Mouse (Mus musculus): ENCODE measurements around the gene 4930404H24Rik. TPM values are rescaled to one million over a fixed set of nuclear protein-coding genes. Genes with fewer than 3 reads are reported as not detected.
"Not testable (repeated sequence)": the region's sequence is repeated elsewhere in the genome, so short reads cannot be mapped to it uniquely, and the experiment has no call there.

The 4930404H24Rik gene
- polyA plus RNA-seq, 1 experiment from 2014 or later: not detected

GRCm38 (mm10) chr2:153483118-153483983 is 9.2 kb upstream of the 4930404H24Rik start:
- H3K36me3 ChIP-seq: no peaks in the 10 kb centered on the region

GRCm38 (mm10) chr2:153484071-153484470 is 8.5 kb upstream of the 4930404H24Rik start:
- Histone ChIP-seq H3K36me3 (no peaks in the 10 kb centered on the region), H3K4me3 (no peak overlapping the region), H3K27me3 (replicated peaks) (peaks cover 4% of the 10 kb centered on the region; the same call in 1 of the 2 replicates), H3K4me1 (peaks cover 35% of the 10 kb centered on the region), H3K9me3 (no peaks in the 10 kb centered on the region), H3K9ac (peak overlapping the region; percentile 26; the same call in 1 of the 2 replicates), H3K4me2 (replicated peaks) (peak overlapping the region; percentile 42), H3K27ac (peak overlapping the region; percentile 75)
- no peak for ATAC-seq (ENCODE audit: low FRiP score, low read depth)
- 41% methylated on average over 4 of the region's 4 CpGs for WGBS

More at GRCm38 (mm10) chr2:153483118-153483983, 9.2 kb upstream of the 4930404H24Rik start:
- Histone ChIP-seq H3K9ac (peak overlapping the region; percentile 26), H3K4me3 (no peak overlapping the region), H3K4me1 (peaks cover 35% of the 10 kb centered on the region), H3K27ac (peak overlapping the region; percentile 75), H3K4me2 (replicated peaks) (peak overlapping the region; percentile 42), H3K9me3 (no peaks in the 10 kb centered on the region), H3K27me3 (replicated peaks) (peaks cover 4% of the 10 kb centered on the region; the same call in 1 of the 2 replicates)
- WGBS: 8% methylated on average over 20 of the region's 20 CpGs
- peak; percentile 69 for ATAC-seq (ENCODE audit: low FRiP score, low read depth)

- no peak for ATAC-seq (ENCODE audit: low FRiP score, low read depth)
- H3K9ac ChIP-seq: no peak overlapping the region
These were observed 2.5 kb upstream of the 4930404H24Rik start for GRCm38 (mm10) chr2:153490116-153490515.

GRCm38 (mm10) chr2:153490940-153491339 is 1.6 kb upstream of the 4930404H24Rik start:
- Histone ChIP-seq H3K4me2 (replicated peaks) (no peak overlapping the region), H3K4me1 (peaks cover 39% of the 10 kb centered on the region)

More at GRCm38 (mm10) chr2:153490116-153490515, 2.5 kb upstream of the 4930404H24Rik start:
- H3K9me3 ChIP-seq: no peaks in the 10 kb centered on the region
- no peaks in the 10 kb centered on the region for H3K36me3 ChIP-seq
- H3K4me2 ChIP-seq (replicated peaks): no peak overlapping the region
- H3K27me3 ChIP-seq (replicated peaks): peaks cover 41% of the 10 kb centered on the region
- 75% methylated on average over 1 of the region's 1 CpGs for WGBS
- no peak overlapping the region for H3K27ac ChIP-seq
- H3K4me1 ChIP-seq: peaks cover 39% of the 10 kb centered on the region
- no peak overlapping the region for H3K4me3 ChIP-seq

GRCm38 (mm10) chr2:153491512-153492178 is 945 bp upstream of the 4930404H24Rik start:
- Histone ChIP-seq H3K4me1 (peaks cover 45% of the 10 kb centered on the region), H3K27me3 (replicated peaks) (peaks cover 51% of the 10 kb centered on the region), H3K4me2 (replicated peaks) (peak overlapping the region; percentile 99), H3K36me3 (no peaks in the 10 kb centered on the region), H3K9me3 (no peaks in the 10 kb centered on the region), H3K9ac (peak overlapping the region; percentile 81), H3K4me3 (peak overlapping the region; percentile 56), H3K27ac (no peak overlapping the region)
- ATAC-seq (ENCODE audit: low FRiP score, low read depth): no peak; the same call in 1 of the 2 replicates
- WGBS: 7% methylated on average over 18 of the region's 18 CpGs

More at GRCm38 (mm10) chr2:153490940-153491339, 1.6 kb upstream of the 4930404H24Rik start:
- Histone ChIP-seq H3K27ac (no peak overlapping the region), H3K9me3 (no peaks in the 10 kb centered on the region), H3K36me3 (no peaks in the 10 kb centered on the region), H3K4me3 (no peak overlapping the region), H3K9ac (no peak overlapping the region), H3K27me3 (replicated peaks) (peaks cover 47% of the 10 kb centered on the region)
- WGBS: 22% methylated on average over 5 of the region's 5 CpGs
- ATAC-seq (ENCODE audit: low FRiP score, low read depth): no peak

GRCm38 (mm10) chr2:153492179-153492517 is 442 bp upstream of the 4930404H24Rik start:
- ATAC-seq (ENCODE audit: low FRiP score, low read depth): peak; percentile 42
- H3K27ac ChIP-seq: peak overlapping the region; percentile 87
- no peaks in the 10 kb centered on the region for H3K9me3 ChIP-seq
- no peaks in the 10 kb centered on the region for H3K36me3 ChIP-seq
- peak overlapping the region; percentile 81 for H3K9ac ChIP-seq
- peak overlapping the region; percentile 56 for H3K4me3 ChIP-seq
- peaks cover 51% of the 10 kb centered on the region for H3K27me3 ChIP-seq (replicated peaks)
- WGBS: 2% methylated on average over 24 of the region's 24 CpGs
- H3K4me2 ChIP-seq (replicated peaks): peak overlapping the region; percentile 99
- H3K4me1 ChIP-seq: peaks cover 50% of the 10 kb centered on the region

GRCm38 (mm10) chr2:153493393-153493731 is 772 bp downstream of the 4930404H24Rik start:
- peak overlapping the region; percentile 87 for H3K27ac ChIP-seq
- WGBS: 21% methylated on average over 2 of the region's 2 CpGs
- no peaks in the 10 kb centered on the region for H3K36me3 ChIP-seq

GRCm38 (mm10) chr2:153493781-153494292 is 1.2 kb downstream of the 4930404H24Rik start:
- H3K4me2 ChIP-seq (replicated peaks): peak overlapping the region; percentile 26
- WGBS: 15% methylated on average over 6 of the region's 6 CpGs
- H3K36me3 ChIP-seq: no peaks in the 10 kb centered on the region
- no peak overlapping the region; the same call in 1 of the 2 replicates for H3K9ac ChIP-seq
- no peak for ATAC-seq (ENCODE audit: low FRiP score, low read depth)
- H3K4me3 ChIP-seq: no peak overlapping the region
- peaks cover 63% of the 10 kb centered on the region for H3K27me3 ChIP-seq (replicated peaks)
- H3K4me1 ChIP-seq: peaks cover 58% of the 10 kb centered on the region
- H3K9me3 ChIP-seq: no peaks in the 10 kb centered on the region
- no peak overlapping the region for H3K27ac ChIP-seq

More at GRCm38 (mm10) chr2:153493393-153493731, 772 bp downstream of the 4930404H24Rik start:
- no peak for ATAC-seq (ENCODE audit: low FRiP score, low read depth)
- peaks cover 58% of the 10 kb centered on the region for H3K4me1 ChIP-seq
- H3K27me3 ChIP-seq (replicated peaks): peaks cover 59% of the 10 kb centered on the region
- no peaks in the 10 kb centered on the region for H3K9me3 ChIP-seq
- H3K4me2 ChIP-seq (replicated peaks): peak overlapping the region; percentile 99
- peak overlapping the region; percentile 81 for H3K9ac ChIP-seq
- peak overlapping the region; percentile 56 for H3K4me3 ChIP-seq

- Histone ChIP-seq H3K9me3 (no peaks in the 10 kb centered on the region), H3K4me1 (peaks cover 58% of the 10 kb centered on the region), H3K9ac (no peak overlapping the region; the same call in 1 of the 2 replicates), H3K4me3 (no peak overlapping the region), H3K27ac (no peak overlapping the region), H3K36me3 (no peaks in the 10 kb centered on the region), H3K4me2 (replicated peaks) (peak overlapping the region; percentile 26), H3K27me3 (replicated peaks) (peaks cover 64% of the 10 kb centered on the region)
- ATAC-seq (ENCODE audit: low FRiP score, low read depth): no peak
- WGBS: 28% methylated on average over 9 of the region's 9 CpGs
These were observed 1.8 kb downstream of the 4930404H24Rik start for GRCm38 (mm10) chr2:153494293-153494811.

GRCm38 (mm10) chr2:153495391-153495790 is 2.8 kb downstream of the 4930404H24Rik start:
- Histone ChIP-seq H3K27me3 (replicated peaks) (peaks cover 57% of the 10 kb centered on the region), H3K4me1 (peaks cover 58% of the 10 kb centered on the region)
- H3K36me3 ChIP-seq; H3K27ac ChIP-seq; H3K4me2 ChIP-seq (replicated peaks); H3K4me3 ChIP-seq; H3K9me3 ChIP-seq; ATAC-seq (ENCODE audit: low FRiP score, low read depth); H3K9ac ChIP-seq: not testable (repeated sequence)
- 93% methylated on average over 4 of the region's 4 CpGs for WGBS

GRCm38 (mm10) chr2:153495818-153496217 is 3.2 kb downstream of the 4930404H24Rik start:
- no peak overlapping the region for H3K4me2 ChIP-seq (replicated peaks)
- H3K36me3 ChIP-seq: no peaks in the 10 kb centered on the region
- no peaks in the 10 kb centered on the region for H3K9me3 ChIP-seq
- WGBS: 86% methylated on average over 4 of the region's 4 CpGs
- H3K27me3 ChIP-seq (replicated peaks): peaks cover 54% of the 10 kb centered on the region
- ATAC-seq (ENCODE audit: low FRiP score, low read depth): no peak
- peaks cover 55% of the 10 kb centered on the region for H3K4me1 ChIP-seq
- no peak overlapping the region for H3K27ac ChIP-seq
- no peak overlapping the region for H3K4me3 ChIP-seq
- H3K9ac ChIP-seq: no peak overlapping the region

GRCm38 (mm10) chr2:153496301-153496700 is 3.7 kb downstream of the 4930404H24Rik start:
- Histone ChIP-seq H3K9ac (peak overlapping the region; percentile 35; the same call in 1 of the 2 replicates), H3K36me3 (no peaks in the 10 kb centered on the region), H3K27me3 (replicated peaks) (peaks cover 54% of the 10 kb centered on the region), H3K27ac (0 out of 2 replicates have a peak overlapping the region, but pooled peaks have one; percentile 42), H3K9me3 (no peaks in the 10 kb centered on the region), H3K4me2 (replicated peaks) (no peak overlapping the region), H3K4me1 (peaks cover 52% of the 10 kb centered on the region), H3K4me3 (no peak overlapping the region)
- ATAC-seq (ENCODE audit: low FRiP score, low read depth): no peak
- WGBS: 82% methylated on average over 6 of the region's 6 CpGs
